Mouse (Mus musculus) induced T-regulatory cell, adult 2 months (primary cell): Measurements from ENCODE around the gene Defb9.
"Not testable (repeated sequence)": the region's sequence is repeated elsewhere in the genome, so short reads cannot be mapped to it uniquely, and the experiment has no call there.

ENCODE experiments used
- DNase-seq: peaks from one replicate; pipeline ENCODE4 v3.0.0-alpha.2; 2012; ENCODE audit warnings: low read depth

Gene Defb9

DNA sequence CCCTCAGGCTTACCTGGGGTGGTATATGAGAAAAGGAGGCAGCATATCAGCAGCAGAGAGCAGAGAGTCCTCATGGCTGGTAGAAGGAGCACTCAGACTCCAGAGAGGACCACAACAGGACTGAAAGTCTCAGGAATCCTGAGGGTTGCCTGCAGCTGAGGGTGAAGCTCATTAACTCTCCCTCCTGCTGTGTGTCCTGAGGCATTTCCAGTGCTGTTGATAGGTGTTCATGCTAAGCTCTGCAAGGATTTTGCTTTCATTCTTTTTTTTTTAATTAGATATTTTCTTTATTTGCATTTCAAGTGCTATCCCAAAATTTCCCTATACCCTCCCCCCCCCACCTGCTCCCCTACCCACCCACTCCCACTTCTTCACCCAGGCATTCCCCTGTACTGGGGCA, at the start of gene Defb9:
Gene Defb9, minus strand, starts transcription at position 101 of the 400 bp plus-strand sequence.
- DNase-seq: not testable (repeated sequence)

DNA sequence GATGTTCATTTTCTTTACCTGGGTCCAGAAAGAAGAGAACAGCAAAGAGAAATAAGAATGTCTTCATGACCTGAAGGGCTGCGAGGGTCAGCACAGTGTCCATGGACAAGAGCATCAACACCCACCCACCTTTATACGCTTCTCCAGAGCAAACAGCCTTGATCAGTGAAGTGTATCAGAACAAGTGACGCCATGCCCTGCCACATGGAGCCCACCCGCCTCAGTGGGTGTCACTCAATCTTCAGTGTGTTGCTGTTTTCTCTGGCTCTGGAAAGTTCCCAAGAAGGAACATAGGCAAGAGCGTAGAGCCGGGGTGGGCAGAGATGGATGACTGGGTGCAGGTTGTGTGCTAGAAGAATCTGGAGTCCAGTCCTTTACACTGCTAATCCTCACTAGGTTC, 47.4 kb upstream of the Defb9 start, which contains the start of gene Defb15:
Gene Defb15, minus strand, starts transcription at position 101 of the 400 bp plus-strand sequence.
- DNase-seq: no peak

DNA sequence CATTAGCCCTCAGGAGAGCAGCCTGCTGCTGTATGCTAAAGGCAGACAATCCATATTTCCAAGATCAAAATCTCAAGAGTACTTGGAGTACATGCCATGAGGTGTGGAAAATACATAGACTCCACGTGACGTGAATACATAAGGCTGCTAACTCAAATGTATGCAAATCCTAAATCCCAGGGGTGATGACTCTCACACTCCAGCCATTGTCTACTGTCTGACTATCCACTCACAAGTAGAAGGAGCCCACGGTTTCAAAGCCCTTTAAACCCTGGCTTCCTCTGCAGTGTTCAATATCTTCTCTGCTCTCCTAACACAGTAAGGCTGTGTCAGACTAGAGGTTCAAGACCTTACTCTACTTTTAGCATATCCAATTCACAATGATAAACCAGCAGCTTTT, 45.5 kb upstream of the Defb9 start:
- not testable (repeated sequence) for DNase-seq

DNA sequence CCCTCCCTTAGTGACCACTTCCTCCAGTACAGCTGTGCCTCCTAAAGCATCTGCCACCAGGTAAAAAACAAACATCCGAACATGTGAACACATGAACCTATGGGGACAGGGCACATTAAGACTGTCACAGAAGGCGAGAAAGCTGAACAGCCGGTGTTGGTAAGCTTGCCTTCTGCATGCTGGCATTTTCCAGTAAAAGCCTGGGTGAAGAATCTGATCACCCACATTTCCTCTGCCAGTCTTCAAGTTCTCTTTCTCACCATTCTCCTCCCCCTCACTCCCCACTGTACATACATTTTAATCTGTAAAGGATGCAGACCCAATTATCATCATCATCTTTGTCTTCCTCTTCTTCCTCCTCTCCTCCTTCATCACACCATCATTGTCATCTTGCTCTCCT, 30.4 kb upstream of the Defb9 start:
- DNase-seq: no peak

DNA sequence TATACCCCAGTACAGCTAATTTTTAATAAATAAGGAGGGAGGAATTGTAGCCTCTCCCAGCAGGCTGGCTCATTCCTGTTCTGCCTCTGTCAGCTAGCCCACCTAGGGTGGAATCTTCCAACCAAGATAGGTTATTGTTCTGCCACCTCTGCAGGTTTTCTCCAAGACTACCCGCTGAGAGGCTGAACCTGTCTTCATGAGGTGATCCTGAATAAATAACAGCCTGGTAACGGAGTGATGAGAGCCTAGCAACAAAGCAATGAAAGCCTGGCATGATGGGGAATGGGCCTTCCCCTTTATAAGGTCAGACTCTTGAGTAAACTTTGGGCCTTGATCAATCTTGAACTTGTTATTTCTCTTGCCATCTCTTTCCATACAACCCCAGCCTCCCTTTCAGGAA, 27.3 kb upstream of the Defb9 start:
- DNase-seq: no peak

DNA sequence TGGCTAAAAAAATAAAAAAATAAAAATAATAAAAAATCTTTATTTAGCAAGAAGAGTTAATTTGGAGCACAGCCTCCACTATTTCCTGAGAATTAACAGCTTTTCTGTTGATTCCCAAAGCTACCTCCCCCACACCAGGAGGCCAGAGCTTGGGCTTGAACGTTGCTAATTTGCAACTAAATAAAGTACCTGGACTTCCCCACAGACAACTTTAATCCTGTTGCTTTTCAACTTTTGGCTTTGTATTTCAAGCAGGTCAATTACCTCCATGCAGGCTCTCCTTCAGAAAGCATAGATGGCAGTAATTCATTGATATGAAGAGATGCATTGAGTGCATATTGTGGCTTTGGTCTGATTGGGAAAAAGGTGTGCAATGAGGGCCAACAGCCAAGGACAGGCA, 26.7 kb upstream of the Defb9 start:
- no peak for DNase-seq

DNA sequence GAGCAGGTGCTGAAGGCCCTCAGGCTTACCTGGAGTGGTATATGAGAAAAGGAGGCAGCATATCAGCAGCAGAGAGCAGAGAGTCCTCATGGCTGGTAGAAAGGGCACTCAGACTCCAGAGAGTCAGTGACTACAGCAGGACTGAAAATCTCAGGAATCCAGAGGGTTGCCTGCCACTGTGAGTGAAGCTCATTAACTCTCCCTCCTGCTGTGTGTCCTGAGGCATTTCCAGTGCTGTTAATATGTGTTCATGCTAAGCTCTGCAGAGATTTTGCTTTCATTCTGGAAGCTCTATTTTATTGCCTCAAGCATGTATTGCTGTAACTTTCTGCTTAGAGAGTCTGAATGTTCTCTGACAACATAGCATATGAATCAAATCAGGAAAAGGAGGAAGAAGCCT, 21.1 kb upstream of the Defb9 start, which contains the start of gene Defb11:
Gene Defb11, minus strand, starts transcription at position 123 of the 400 bp plus-strand sequence.
- not testable (repeated sequence) for DNase-seq

DNA sequence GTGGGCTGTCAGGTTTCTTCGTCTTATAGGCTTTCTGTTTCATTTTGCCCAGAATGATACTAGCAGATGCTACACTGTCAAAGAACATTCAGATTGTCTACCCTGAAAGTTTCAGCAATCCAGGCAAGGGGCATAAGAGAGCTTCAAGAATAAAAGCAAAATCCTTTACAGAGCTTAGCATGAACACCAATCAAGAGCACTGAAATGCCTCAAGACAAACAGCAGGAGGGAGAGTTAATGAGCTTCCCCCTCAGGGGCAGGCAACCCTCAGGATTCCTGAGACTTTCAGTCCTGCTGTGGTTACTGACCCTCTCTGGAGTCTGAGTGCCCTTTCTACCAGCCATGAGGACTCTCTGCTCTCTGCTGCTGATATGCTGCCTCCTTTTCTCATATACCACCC, 26.6 kb downstream of the Defb9 start, which contains the start of gene Defb10:
Gene Defb10, plus strand, starts transcription at position 316 of the 400 bp plus-strand sequence.
- DNase-seq: not testable (repeated sequence)
